Mouse (Mus musculus) heart, postnatal 25 days (tissue): ENCODE measurements around the gene Nucks1. TPM values are rescaled to one million over a fixed set of nuclear protein-coding genes. Genes with fewer than 3 reads are reported as not detected.

Source experiments
- DNase-seq: peaks from one replicate; pipeline ENCODE4 v3.0.0; 2022; ENCODE audit warnings: low spot score
- intact Hi-C: fragments of 180-260 bp; cut with DNase I; formaldehyde crosslinking; loops from one replicate; pipeline ENCODE4 v1.15.1; 2025
- total RNA-seq, 2 experiments: library from RNA; stranded (reverse); gene quantifications; 2 replicates each; pipeline ENCODE4 v1.2.3; 2021

Gene Nucks1
- total RNA-seq, 2 experiments from 2014 or later: 58.4 to 59.1 TPM

DNA sequence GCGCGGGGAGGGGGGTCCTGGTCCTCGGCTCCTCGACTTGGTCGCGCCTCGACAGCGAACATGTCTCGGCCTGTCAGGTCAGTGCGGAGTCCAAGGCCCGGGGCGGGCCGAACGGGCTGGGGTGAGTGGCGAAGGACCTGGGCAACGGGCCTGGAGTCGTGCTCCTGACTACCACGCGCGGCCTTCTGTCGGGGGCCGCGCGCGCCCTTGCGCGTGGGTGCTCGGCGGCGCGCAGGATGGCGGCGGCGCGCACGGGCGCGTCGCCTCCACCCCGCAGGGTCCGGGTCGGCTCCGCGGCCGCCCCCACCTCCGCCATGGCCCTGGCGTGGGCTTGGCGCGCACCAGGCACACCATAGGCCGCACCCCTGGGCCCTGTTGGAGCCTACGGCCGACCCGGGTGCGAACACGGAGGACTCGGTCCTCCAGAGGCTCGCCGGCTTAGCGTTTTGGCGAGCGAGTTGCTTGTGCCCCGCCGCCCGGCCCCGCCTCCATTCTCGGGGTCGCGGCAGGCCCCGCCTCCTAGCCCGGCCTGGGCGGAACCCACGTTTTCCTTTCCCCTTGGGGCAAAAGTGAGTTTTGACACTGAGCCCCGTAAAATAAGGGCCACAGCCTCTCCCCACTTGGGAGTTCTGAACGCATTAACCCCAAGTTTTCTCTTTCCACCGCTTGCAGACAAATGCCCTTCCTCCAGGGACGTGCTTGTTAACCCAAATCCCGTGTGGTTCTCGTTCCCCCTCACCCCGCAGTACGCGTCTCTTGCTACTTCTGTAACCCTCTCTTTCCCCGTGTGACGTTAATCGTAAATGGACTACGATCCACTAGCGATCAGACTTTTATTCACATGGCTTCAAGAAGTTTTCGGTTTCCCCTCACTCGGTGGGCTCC, 582 bp downstream of the Nucks1 start:
- intact Hi-C loops: loop anchor here (2.0 kb wide), 1 partner anchor 44 kb away; the partner anchor contains the start of gene Rab29
- DNase-seq: peak; percentile 71

DNA sequence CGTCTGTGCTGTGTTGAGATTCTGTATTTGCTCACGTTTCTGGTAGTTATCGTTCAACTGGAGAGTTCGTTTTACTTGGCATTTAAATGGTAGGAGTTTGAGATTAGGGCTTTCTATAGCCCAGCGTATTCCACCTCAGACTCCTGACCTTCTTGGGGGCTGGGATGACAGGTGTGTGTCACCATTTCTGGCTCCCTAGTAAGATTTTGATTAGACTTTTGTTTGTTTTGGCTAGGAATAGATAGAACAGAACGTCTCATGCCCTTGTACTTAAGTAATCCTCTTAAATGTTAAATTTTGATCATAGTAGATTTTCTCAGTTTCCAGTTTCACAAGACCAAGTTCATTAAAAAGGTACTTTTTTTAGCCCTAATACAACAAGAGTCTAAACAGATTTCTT, 7.3 kb downstream of the Nucks1 start:
- no peak for DNase-seq
- intact Hi-C loops: no loop called here

- intact Hi-C loops: no loop called here
- DNase-seq: no peak
Observed at GRCm38 (mm10) chr1:131919052-131919451, 8.7 kb downstream of the Nucks1 start.

- no peak for DNase-seq
- intact Hi-C loops: no loop called here
Observed at GRCm38 (mm10) chr1:131922100-131922499, 11.8 kb downstream of the Nucks1 start.

- intact Hi-C loops: no loop called here
- DNase-seq: no peak
Observed at GRCm38 (mm10) chr1:131933471-131933870, 23.1 kb downstream of the Nucks1 start.

- peak; percentile 37 for DNase-seq
- intact Hi-C loops: loop anchor here (2.0 to 5.0 kb wide), 3 partner anchors 43 to 180 kb away; no protein-coding TSS in a partner anchor
Observed at GRCm38 (mm10) chr1:131937659-131938305, 27.4 kb downstream of the Nucks1 start.

GRCm38 (mm10) chr1:131938811-131939210, 28.5 kb downstream of the Nucks1 start:
- DNase-seq: peak; percentile 34
- intact Hi-C loops: loop anchor here (5.0 kb wide), 2 partner anchors 108 to 178 kb away; no protein-coding TSS in a partner anchor

DNA sequence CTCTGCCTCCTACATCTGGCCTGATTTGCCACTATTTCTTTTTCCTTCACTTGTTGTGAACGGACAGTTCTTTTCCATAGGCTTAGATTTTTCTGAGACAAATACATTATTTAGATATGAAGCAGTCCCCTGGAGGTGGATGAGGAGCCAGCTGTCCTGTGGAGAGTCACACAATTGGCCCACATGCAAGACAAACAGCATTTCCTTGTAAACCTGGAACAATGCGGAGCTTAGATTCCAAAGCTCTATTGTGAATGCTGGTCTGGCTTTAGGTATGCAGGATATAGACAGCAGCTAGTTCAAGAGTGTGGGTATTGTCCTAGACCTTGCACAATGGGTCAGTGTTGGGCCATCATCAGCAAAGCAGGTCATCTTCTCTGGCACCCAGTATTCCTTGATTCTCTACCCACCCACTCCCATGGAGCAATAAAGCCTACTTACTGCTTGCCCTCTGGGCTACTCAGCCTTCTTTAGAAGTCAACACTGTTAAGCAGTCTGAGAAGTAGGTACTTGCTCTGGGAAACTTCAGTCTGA, 30.4 kb downstream of the Nucks1 start:
- no peak for DNase-seq
- intact Hi-C loops: no loop called here

DNA sequence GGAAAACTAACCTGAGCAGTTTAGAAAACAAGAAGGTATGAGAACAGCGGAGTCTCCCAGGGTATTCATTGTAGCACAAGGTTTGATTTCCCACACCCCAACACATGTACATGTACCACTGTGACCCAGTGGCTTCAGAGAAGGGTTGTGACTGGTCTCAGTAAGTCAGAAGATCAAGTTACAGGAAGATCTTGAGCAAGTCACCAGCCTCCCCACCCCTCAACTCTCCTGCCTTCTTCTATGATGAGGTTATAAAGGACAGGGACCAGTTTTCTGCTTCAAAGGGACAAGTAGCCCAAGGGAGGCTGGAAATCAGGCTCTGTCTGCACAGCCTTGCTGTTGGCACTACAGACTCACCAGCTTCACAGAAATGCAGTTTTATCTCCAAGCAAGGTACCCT, 31.2 kb downstream of the Nucks1 start:
- DNase-seq: no peak
- intact Hi-C loops: no loop called here

- intact Hi-C loops: no loop called here
- DNase-seq: peak; percentile 16
Observed at GRCm38 (mm10) chr1:131942621-131943590, 32.6 kb downstream of the Nucks1 start.

DNA sequence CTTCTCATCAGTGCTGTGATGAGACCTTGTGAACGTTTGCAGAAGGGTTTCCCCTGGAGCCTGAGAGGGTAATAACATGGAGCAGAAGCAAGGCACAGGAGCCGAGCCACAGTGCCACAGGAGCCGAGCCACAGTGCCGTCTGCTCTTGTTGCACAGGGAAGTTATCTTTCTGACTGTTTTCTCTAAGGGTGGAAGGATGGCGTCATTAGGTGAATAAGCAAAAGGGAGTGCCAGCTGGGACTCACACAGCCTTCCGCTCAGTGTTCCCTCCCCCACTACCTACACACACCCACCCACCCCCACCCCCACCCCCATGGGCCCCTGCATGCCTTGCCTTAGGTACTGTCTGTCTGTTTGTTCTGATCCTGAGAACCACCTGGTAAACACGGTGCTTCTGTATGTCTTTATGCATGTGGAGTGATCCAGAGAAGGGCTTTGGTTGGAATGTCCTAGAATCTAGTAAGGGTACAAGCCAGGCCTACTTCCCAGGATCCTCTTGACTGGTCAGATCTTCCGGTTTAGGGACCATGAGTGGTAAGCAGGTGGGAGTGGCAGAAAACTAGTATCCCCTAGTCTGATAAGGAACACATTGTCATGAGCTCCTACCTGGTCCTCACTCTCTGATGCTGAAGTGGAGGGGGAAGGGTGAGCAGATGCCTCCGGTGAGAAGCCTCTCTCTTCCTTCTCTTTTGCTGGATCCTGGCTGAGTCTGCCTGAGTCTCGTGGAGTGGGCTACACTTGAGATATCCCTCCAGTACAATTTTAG, 35.5 kb downstream of the Nucks1 start:
- intact Hi-C loops: no loop called here
- DNase-seq: no peak

DNA sequence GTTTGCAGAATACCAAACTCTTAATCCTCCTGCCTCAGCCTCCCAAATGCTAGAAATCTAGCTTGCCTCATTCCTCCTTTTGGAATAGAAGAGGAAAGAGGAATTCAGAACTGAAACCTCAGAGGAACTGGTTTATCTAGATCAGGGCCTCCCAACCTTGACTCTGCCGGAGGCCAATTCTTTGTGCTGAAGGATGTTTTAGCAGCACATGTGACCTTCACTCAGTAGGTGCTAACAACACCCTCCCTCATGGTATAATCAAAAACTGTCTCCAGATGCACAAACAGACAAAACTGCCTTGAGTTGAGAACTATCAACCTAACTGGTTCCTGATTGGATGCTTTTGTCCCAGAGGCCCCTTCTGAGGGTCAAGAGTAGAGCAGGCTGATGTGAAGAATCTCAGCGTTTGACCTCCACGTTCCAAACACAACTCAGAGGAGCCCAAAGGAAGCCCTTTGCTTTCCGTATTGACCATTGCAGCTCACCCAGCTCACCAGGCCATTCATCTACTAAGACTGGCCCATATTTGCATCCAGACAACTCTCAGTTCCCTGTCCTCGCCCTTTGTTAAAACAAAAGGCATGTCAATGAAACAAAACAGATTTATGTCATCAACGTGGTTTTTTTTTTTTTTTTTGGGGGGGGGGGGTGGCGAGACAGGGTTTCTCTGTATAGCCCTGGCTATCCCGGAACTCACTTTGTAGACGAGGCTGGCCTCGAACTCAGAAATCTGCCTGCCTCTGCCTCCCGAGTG, 36.3 kb downstream of the Nucks1 start:
- DNase-seq: no peak
- intact Hi-C loops: no loop called here

DNA sequence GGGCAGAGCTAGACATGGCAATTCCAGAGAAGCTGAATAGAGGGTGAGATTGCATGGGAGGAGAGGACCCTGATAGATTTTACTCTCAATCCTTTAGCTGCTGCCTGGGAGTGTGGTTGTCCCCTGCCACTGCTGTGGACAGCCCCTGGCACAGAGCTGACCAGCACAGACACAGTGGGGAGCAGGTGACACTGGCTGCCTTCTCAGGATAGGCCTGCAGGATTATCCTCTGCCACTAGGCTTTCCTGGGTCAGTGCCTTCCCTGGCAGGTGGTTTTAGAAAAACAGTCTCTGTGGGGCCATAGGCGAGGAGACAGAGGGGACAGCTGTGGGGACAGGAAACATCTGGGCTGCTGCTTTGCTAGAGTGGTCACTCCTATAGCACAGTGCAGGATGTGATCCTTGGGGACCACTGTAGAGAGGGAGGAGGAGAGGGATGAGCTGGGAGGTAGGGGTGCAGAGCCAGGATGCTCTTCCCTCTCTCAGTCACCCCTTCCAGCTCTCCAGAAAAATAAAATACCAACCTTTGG, 37.7 kb downstream of the Nucks1 start:
- intact Hi-C loops: no loop called here
- no peak for DNase-seq

- intact Hi-C loops: no loop called here
- DNase-seq: no peak
Observed at GRCm38 (mm10) chr1:131954242-131954865, 44.0 kb downstream of the Nucks1 start.

GRCm38 (mm10) chr1:131955131-131955757, 44.9 kb downstream of the Nucks1 start:
- no peak for DNase-seq
- intact Hi-C loops: no loop called here

DNA sequence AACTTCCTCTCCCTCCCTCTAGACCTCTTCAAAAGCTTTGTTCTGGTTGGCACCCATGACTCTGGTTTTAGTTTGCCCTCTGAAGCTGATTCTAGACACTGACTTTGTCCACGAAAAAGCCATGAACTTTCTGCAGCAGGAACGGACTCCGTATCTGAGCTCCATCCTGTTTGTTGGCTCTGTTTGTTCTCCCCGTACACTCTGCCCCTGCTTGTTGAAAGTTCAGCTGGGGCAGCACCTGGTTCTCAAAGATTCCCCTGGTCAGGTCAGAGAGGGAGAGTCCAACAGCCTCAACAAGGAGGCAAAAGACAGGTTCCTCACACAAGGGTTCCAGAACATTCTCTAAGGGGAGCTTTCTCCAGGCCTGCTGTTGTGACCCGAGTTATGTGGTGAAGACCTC, 47.1 kb downstream of the Nucks1 start:
- intact Hi-C loops: no loop called here
- DNase-seq: no peak

- intact Hi-C loops: no loop called here
- no peak for DNase-seq
Observed at GRCm38 (mm10) chr1:131961004-131961403, 50.7 kb downstream of the Nucks1 start.
